Mouse (Mus musculus): ENCODE data around the gene Cybc1.

Cybc1 gene

DNA sequence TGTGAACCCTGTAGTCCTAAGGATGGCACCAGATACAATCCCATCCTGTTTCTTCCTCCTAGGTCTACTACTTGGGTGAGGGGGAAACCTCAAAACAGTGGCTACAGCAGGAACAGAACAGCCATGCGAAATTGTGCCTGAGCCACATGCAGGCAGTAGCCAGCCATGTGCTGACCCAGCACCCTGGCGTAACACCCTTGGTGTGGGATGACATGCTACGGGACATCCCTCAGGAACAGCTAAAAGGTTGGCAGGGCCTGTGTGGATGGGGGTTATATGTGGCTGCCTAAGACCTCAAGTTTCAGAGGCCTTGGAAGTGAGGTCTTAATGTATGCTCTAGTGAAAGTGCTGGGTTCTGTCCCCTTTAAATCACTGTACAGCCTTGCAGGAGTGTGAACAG lies 12.3 kb downstream of the Cybc1 start:
- no peak for DNase-seq (ENCODE audit: extremely low spot score, low spot score)

DNA sequence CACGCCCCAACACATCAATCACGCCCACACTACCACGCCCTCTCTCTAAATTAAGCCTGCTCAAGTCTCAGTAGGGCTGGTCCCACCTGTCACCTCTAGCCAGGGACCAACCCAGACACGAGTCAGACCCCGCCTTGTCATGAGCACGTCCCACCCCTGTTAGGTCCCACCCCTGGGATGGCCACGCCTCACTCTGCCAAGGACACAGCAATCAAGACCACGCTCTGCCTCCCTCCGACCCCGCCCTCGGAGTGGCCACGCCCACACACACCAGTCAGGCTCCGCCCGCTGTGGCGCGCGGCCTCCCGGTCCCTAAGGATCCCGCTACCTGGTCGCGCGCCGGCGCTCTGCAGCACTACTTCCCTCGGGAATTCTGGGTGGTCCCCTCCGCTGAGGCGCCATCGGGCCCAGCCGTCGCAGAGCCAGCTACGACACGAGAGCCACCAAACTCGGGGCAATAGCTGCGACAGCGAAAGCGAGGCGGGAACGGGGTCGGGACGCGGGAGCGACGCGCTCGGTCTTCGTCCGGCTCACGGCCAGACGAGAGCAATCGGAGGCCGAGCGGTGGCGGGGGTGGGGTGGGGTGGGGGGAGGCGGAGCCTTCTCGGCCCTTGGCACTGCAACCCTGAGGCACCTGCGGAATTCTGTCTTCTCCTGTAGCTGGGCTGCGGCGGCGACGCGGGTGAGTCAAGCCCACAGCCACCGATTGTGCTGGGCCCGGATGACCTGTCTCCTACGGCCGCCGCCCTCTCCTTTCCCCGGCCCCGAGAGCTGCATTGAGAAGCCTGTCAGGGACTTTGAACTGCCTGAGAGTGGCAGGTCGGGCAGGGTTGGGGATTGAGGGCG lies 24.7 kb downstream of the Cybc1 start, which contains the start of the genes Hexdc and Ogfod3:
Hexdc (plus strand) TSS at position 273 of the 846 bp plus-strand sequence.
Ogfod3 (minus strand) TSS at position 551 of the 846 bp plus-strand sequence.
- peak; percentile 98 for DNase-seq (ENCODE audit: extremely low spot score, low spot score)

DNA sequence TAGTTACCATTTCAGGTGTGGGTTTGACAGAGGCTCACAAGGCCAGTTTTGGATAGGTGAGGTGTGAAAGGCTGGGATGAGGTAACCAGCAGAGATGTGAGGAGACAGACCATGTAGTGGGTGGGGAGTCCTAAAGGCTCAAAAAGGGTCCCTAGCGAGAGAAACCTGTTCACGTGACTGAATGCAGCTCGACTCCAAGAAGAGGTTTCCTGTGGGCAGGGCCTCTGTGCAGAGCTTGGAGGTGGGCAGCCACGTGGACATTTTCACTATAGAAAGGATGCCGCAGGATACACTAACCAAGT lies 25.3 kb downstream of the Cybc1 start:
- DNase-seq (ENCODE audit: extremely low spot score, low spot score) = no peak

DNA sequence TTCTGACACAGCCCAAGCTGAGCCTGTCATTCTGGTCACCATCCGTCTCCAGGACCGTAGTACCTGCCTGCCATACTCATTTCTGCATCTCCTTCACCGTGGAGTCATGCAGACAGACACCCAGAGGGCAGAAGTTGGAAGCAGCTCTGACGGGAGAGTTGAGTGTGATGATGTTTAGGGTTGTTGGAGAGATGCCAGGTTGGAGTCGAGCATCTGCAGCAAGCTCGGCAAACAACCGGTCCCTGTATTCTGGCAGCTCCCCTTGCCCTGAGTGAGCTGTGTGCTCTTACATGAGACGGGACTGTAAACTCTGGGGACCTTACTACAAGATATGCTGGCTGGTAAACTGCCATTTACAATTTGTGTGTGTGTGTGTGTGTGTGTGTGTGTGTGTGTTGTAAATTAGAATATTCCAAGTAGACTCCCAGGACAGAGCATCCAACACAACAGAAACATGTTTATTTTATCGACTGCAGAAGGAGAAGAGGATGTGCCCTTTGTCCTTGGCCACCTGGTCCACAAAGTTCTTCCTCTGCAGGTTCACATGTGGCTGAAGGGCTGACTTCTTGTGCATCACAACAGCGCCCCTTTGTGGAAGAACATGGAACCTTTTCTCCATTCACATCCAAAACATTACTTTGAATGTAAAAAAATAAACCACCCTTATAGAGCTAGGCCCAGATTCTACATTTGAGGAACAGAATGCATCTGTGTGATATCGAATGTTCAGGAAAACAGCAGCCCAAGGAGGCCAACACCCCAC lies 27.5 kb downstream of the Cybc1 start:
- no peak for DNase-seq (ENCODE audit: extremely low spot score, low spot score)

DNA sequence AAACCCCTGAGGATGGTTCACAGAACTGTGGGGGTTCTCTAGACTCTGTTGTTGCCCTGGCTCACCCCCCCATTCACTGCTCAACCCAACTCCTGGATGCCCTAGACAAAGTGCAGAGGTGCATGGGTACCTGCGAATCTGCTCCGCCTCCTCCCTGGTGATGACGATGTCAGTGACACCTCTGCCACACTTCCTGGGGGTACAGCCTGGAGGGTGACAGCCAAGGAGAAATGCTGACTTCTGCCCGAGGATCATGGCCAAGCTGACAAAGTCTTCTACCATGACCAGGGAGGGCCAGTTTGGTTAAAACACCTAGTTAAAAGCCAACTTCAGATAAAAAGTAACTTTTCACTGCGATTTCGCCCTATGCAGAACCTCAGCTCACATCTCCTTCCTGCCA lies 28.3 kb downstream of the Cybc1 start:
- DNase-seq (ENCODE audit: extremely low spot score, low spot score) = no peak

DNA sequence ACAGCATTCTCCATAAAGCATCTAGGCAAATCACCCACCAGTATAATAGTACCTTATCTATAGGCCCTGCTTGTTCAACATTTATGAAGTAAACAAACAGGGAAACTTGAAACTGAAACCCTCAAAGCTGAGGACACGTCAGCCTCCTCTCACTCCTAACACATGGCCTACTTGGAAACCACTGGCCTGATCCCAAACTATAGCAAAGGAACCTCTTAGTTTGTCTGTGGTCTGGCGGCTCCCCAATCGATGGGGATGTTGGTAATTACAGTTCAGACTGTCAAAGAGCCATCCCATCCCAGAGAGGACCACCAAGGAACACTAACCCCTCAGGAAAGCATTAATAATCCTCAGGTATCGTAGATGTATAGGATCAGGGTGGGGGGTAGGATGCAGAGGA lies 29.3 kb downstream of the Cybc1 start:
- DNase-seq (ENCODE audit: extremely low spot score, low spot score) = no peak

DNA sequence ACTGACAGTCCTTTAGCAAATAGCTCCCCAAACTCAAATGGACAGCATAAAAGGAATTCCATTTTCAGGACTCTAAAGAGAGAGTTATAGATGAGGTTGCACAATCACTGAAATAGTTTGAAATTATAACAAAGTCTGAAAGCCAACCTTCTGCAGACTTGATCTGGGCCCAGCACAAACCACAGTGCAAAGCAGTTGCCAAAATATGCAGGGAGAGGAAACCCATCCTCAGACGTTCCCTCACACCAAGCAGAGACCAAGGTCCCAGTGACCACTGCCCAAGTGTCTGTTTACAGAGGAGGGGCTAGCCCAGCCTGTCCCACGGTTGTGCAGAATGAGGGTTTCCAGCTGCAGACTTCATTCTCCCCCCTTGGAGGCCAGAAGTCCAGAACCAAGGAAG lies 30.5 kb downstream of the Cybc1 start:
- no peak for DNase-seq (ENCODE audit: extremely low spot score, low spot score)

DNA sequence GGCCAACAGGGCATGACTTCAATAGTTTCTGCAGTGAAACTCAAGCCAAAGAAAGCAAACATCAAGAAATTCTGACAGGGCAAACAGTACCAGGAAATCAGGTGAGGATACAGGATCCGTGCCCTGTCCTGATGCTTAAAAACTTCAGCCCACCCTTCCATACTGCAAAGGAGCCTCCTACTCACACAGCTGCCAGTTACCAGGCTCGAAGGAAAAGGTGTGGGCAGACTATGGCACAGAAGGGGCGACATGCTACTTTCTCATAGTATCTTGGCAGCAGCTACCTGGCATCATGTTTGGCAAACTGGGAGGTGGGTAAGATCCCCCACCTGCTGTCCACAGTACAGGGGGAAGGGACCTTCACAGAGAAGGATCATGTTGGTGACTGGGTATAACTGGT lies 35.7 kb downstream of the Cybc1 start:
- DNase-seq (ENCODE audit: extremely low spot score, low spot score) = no peak

DNA sequence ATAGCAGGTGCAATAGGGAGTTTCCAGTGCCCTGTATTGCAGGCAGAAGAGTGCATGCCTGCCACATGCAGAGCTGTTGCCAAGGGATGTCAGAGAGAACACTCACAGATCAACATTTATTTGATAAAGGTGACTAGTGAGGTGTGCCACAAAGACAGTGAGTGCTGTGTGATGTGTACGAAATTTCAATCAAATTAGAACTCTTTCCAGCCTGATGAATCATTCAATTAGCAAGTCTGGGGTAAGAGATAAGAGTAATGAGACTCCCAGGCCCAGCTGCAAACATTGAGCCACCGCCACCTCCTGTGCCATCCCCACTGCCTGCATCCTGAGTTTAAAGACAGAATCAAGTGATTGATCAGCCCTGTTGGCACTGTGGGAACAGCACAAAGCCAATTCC lies 36.4 kb downstream of the Cybc1 start:
- no peak for DNase-seq (ENCODE audit: extremely low spot score, low spot score)

DNA sequence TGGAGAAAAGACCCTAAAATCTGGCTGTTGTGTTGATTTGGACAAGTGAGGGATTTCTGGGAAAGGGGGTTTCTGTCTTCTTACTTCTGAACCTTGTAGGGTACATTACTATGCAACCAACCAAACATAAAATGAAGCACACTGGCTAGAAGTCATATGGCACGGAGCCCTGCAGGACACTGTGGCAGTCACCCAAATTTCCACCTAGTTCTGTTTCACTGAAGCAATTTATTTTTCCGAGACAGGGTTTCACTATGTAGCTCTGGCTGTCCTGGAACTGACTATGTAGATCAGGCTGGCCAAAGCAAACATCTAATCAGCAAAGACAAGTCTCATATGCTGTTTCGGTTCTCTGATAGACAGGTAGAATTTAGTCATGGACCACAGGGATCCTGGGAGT lies 39.4 kb downstream of the Cybc1 start:
- DNase-seq (ENCODE audit: extremely low spot score, low spot score) = no peak

DNA sequence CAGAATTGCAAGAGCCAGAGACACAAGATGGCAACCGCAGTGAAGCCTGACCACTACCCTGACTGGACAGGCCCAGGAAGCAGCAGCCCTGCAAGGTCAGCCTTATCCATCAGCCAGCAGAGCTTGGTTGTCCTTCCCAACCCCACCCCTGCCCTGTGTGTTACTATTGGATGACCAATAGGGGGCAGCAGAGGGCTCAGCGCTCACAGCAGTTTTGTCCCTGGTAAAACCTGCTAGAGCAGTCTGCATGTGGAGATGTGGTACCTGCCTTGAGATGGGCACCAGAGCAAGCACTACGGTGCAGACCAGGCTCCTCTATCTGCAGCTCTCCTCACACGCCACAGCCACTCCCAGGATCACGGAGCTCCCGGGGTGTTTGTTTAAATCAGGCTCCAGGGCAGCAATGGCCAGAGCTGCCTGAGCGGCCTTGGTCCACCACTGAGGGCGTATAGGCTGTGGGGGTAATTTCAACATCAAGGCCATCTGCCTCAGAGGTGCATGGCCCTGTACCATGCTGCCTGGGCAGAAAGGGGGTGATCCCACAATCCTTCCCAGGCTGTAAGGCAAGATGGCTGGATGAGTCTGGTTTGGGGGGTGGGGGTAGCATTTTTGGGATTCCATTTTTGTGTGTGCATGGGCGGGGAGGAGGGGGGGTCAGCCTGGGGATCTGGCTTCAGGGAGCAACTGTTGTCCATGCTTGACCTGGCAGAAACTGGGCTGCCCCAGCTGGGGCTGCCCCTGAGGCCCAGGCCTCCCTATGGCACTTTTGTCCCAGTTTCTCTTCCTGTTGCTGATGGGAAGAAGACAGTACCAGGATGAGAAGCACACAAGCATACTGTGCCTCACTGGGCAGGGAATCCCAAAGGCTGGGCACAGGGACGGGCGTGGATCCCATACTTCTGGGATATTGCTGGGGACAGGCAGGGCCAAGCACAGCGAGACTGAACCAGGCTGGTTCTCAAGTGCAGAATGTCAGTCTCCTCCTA lies 52.5 kb downstream of the Cybc1 start:
- peak; percentile 60 for DNase-seq (ENCODE audit: extremely low spot score, low spot score)

DNA sequence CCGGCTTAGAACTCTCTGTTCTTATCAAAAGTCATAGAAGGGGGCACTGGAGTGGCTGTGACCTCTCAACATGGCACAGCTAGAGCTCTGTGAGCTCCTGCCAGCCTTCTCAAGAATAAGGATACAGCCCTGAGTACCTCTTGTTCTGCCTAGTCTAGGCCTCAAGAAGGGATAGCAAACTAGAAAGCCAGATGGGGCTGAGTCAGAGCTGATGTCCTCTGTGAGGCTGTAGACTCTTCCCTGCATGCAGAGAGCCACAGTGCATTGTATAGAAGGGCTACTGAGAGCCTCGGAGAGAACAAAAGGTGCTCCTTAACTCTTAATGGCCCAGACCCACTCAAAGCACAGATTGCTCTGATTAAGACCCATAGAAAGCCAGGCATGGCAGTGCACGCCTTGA lies 54.9 kb downstream of the Cybc1 start:
- no peak for DNase-seq (ENCODE audit: extremely low spot score, low spot score)

DNA sequence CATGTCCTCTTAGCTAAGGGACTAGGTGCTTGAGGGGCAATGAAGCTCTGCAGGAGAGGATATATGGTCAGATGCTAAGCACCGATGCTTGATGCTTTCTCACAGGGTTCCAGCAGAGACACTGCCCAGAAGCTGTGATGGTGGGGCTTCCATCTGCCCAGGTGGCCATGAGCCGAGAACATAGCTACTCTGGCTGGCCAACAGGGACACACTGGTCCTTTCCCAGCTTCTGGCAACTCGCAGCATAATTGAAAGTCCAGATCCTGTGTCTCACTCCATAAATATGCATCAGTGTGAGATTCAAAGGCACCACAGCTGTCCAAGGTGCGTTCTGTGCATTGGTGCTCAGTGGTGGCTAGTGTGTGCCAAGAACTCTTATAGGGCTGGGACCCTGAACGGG lies 55.9 kb downstream of the Cybc1 start:
- DNase-seq (ENCODE audit: extremely low spot score, low spot score) = no peak
